13 mouse cellular contexts compared by ENCODE assay signal in the genomic region with DNA sequence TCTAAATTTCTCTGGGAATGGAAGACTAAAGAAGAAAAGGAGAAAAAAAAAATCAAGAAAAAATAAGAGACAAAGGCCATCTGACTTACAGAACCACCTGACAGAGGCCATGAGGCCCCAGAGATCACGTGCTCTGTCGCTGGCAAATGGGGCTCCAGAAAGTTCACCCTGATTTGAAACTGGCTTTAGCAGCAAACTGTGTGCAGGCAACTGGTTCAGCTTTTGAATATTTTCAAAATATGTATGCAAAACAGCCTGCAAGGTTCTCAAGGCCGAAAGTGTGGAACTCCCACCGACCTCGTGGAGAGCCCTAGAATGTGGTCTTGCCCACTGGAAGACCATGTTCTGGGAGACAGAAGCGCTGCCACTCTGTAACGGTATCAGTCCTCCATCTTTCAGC.
"Had no signal": no experiment of that assay in that cellular context is flagged by ENCODE, and none has a peak within 500 bp of the region (broad histone marks: within the 10 kb centered on the region; RNA-seq: fewer than 3 reads in every experiment).

No protein-coding gene starts in this region.

- H3K9me3 ChIP-seq: limb, embryonic 13.5 days; midbrain, embryonic 12.5 days; neural tube, embryonic 13.5 days had no signal

- H3K4me2 ChIP-seq: limb, embryonic 13.5 days; midbrain, embryonic 12.5 days; neural tube, embryonic 13.5 days had no signal

- H3K4me1 ChIP-seq: limb, embryonic 13.5 days; midbrain, embryonic 12.5 days; neural tube, embryonic 13.5 days had no signal

- H3K27me3 ChIP-seq: limb, embryonic 13.5 days; midbrain, embryonic 12.5 days; neural tube, embryonic 13.5 days had no signal

- H3K36me3 ChIP-seq: midbrain, embryonic 12.5 days; neural tube, embryonic 13.5 days had no signal

- H3K27ac ChIP-seq: kidney, postnatal 0 days; layer of hippocampus, adult 2 months; limb, embryonic 13.5 days; liver, embryonic 14.5 days; midbrain, embryonic 12.5 days; neural tube, embryonic 13.5 days had no signal

- H3K4me3 ChIP-seq: limb, embryonic 13.5 days; midbrain, embryonic 12.5 days; neural tube, embryonic 13.5 days had no signal

- DNase-seq: kidney, postnatal 36 days; left cerebral cortex, postnatal 4 days; lung, adult 18-20 months; retina, postnatal 1 day; right cerebral cortex, postnatal 4 days; thymus, postnatal 36 days had no signal

- H3K9ac ChIP-seq: limb, embryonic 13.5 days; liver, embryonic 14.5 days; midbrain, embryonic 12.5 days; neural tube, embryonic 13.5 days had no signal

- ATAC-seq: midbrain, embryonic 16.5 days had no signal
